Mouse (Mus musculus) midbrain, embryonic 14.5 days (tissue): ENCODE data around the gene Sptssb. TPM values are rescaled to one million over a fixed set of nuclear protein-coding genes. Genes with fewer than 3 reads are reported as not detected.

Experiments used
- ATAC-seq: fragments of 200-750 bp; cut with Nextera tagmentation; 2 replicates; pipeline ENCODE4 v1.8.0; 2017; ENCODE audit warnings: moderate number of reproducible peaks, moderate library complexity; ENCODE audit not compliant: low FRiP score, low TSS enrichment
- DNase-seq: peaks from one replicate; pipeline ENCODE4 v3.0.0-alpha.2; 2015
- H3K27ac ChIP-seq: fragments of 300-500 bp; sonication (generic); replicated peaks from 2 replicates; pipeline ENCODE4 v1.5.1; 2014; ENCODE audit warnings: mild to moderate bottlenecking, low read depth, low read length, moderate library complexity
- H3K27me3 ChIP-seq: fragments of 300-500 bp; sonication (generic); 2 replicates; pipeline ENCODE4 v1.6.1; 2014; ENCODE audit warnings: low read length, control low read depth, mixed read lengths; ENCODE audit not compliant: control insufficient read depth, insufficient read depth
- H3K36me3 ChIP-seq: fragments of 300-500 bp; sonication (generic); 2 replicates; pipeline ENCODE4 v1.6.1; 2014; ENCODE audit warnings: low read length, control low read depth; ENCODE audit not compliant: control insufficient read depth, insufficient read depth
- H3K4me1 ChIP-seq: fragments of 300-500 bp; sonication (generic); 2 replicates; pipeline ENCODE4 v1.6.1; 2014; ENCODE audit warnings: mild to moderate bottlenecking, antibody characterized with exemption, low read length, control low read depth; ENCODE audit not compliant: control insufficient read depth, insufficient read depth
- H3K4me2 ChIP-seq: fragments of 300-500 bp; sonication (generic); 2 replicates; pipeline ENCODE4 v1.6.1; 2014; ENCODE audit warnings: mild to moderate bottlenecking, low read length, moderate library complexity
- H3K4me3 ChIP-seq: fragments of 300-500 bp; sonication (generic); replicated peaks from 2 replicates; pipeline ENCODE4 v1.5.1; 2014; ENCODE audit warnings: low read depth, low read length
- H3K9ac ChIP-seq: fragments of 300-500 bp; sonication (generic); replicated peaks from 2 replicates; pipeline ENCODE4 v1.6.1; 2014; ENCODE audit warnings: mild to moderate bottlenecking, low read length, moderate library complexity
- H3K9me3 ChIP-seq: fragments of 300-500 bp; sonication (generic); 2 replicates; pipeline ENCODE4 v1.6.1; 2016; ENCODE audit warnings: low read length, control low read depth, mixed read lengths; ENCODE audit not compliant: control insufficient read depth
- WGBS: fragments of 180-500 bp; shearing (Covaris S2); extraction: QIAGEN DNeasy Blood & Tissue Kit; methylation state at CpG from one replicate; pipeline ENCODE4 v1.1.7; 2014; 5-methylcytosine and 5-hydroxymethylcytosine counted together
- polyA plus RNA-seq: library from polyadenylated mRNA; unstranded; fragments of >200 nt; fragmentation: Nextera tagmentation; extraction: Ambion mirVana; gene quantifications from 2 replicates; pipeline ENCODE4 v1.2.1, GENCODE M21; 2014

Sptssb gene
- polyA plus RNA-seq, 1 experiment from 2014 or later: 0.38 TPM

GRCm38 (mm10) chr3:69797533-69797932, 62.2 kb downstream of the Sptssb start:
- H3K27ac ChIP-seq: no peak overlapping the region
- H3K36me3 ChIP-seq: no peaks in the 10 kb centered on the region
- ATAC-seq (no peak), DNase-seq (no peak)
- no peak overlapping the region for H3K4me2 ChIP-seq
- H3K27me3 ChIP-seq: no peaks in the 10 kb centered on the region
- H3K4me1 ChIP-seq: no peaks in the 10 kb centered on the region
- H3K4me3 ChIP-seq: no peak overlapping the region
- H3K9me3 ChIP-seq: no peaks in the 10 kb centered on the region
- no peak overlapping the region for H3K9ac ChIP-seq
- WGBS: 87% methylated on average over 4 of the region's 4 CpGs

DNA sequence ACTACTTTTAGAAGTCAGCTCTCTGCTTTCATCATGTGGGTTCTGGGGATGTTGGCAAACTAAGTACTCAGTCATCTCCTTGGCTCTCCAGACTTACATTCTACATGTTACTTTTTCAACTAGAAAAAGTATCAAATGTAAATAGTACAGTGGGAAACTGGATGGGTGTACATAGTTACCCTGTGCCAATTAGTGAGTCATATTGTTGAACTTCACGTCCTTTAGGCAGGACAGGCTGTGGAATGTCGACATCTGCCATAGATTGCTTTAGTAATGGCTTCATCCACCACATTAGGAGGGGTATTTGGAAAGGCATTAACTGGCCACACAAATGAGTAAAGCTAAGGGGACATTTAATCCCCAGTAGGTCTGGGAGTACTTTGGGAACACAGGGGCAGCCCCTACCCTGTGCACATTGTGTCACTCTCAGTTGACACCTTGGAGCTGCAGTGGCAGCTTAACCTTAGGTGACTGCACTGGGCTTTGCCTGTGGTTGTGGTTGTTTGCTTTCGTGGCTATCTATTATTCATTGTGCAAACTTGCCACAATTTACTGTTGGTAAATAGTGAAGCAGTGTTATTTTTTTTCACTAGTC, 66.8 kb downstream of the Sptssb start:
- ATAC-seq (no peak), DNase-seq (no peak)
- H3K27me3 ChIP-seq: no peaks in the 10 kb centered on the region
- no peaks in the 10 kb centered on the region for H3K9me3 ChIP-seq
- no peaks in the 10 kb centered on the region for H3K36me3 ChIP-seq
- H3K27ac ChIP-seq: no peak overlapping the region
- WGBS: 82% methylated on average over 3 of the region's 3 CpGs
- H3K9ac ChIP-seq: no peak overlapping the region
- no peaks in the 10 kb centered on the region for H3K4me1 ChIP-seq
- no peak overlapping the region for H3K4me2 ChIP-seq
- no peak overlapping the region for H3K4me3 ChIP-seq

- WGBS: 87% methylated on average over 4 of the region's 4 CpGs
- Histone ChIP-seq H3K27me3 (no peaks in the 10 kb centered on the region), H3K27ac (no peak overlapping the region), H3K4me1 (no peaks in the 10 kb centered on the region), H3K4me2 (no peak overlapping the region), H3K9ac (no peak overlapping the region), H3K4me3 (no peak overlapping the region), H3K36me3 (no peaks in the 10 kb centered on the region), H3K9me3 (no peaks in the 10 kb centered on the region)
- DNase-seq: no peak
- ATAC-seq: no peak
Measured at GRCm38 (mm10) chr3:69779246-69779796, 80.4 kb downstream of the Sptssb start.

- H3K36me3 ChIP-seq: no peaks in the 10 kb centered on the region
- no peaks in the 10 kb centered on the region for H3K4me1 ChIP-seq
- WGBS: 91% methylated on average over 4 of the region's 4 CpGs
- ATAC-seq (no peak), DNase-seq (no peak)
- no peaks in the 10 kb centered on the region for H3K27me3 ChIP-seq
- no peaks in the 10 kb centered on the region for H3K9me3 ChIP-seq
- no peak overlapping the region for H3K4me2 ChIP-seq
- no peak overlapping the region for H3K4me3 ChIP-seq
- H3K9ac ChIP-seq: no peak overlapping the region
- no peak overlapping the region for H3K27ac ChIP-seq
Measured at GRCm38 (mm10) chr3:69773356-69773755, 86.4 kb downstream of the Sptssb start.

Other genes with a start within 250 kb of the Sptssb start
- gene Nmd3, start 138.0 kb downstream of the Sptssb start, polyA plus RNA-seq: 99.6 and 107 TPM in 2 replicates
- not detected in 2 replicates for gene Otol1, start 147.7 kb upstream of the Sptssb start, polyA plus RNA-seq